Mouse (Mus musculus) spleen, postnatal 4 days (tissue): Measurements from ENCODE around the gene Lrrc9.

Experiments used
- DNase-seq, 2 experiments: peaks; one replicate each; pipeline ENCODE4 v3.0.0; 2022; ENCODE audit warnings: low spot score in 2 of 2

The Lrrc9 gene

DNA sequence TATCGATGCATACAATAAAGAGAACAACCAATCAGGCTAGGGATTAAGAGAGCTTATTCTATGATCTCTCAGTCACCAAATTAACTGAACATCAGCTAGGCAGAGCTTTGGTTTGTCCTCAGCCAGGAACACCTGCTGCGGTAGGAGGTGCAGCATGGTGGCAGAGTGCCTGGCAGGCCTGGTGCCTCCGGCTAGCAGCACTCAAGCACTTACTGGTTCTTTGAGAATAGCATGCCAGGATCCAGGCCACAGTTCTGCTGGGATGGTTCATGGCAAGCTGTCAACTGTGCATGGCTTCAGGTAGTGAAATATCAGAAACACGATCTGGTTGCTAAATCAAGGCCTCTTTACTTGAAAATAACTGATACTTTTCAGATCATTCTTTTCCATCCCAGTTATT is 26.1 kb downstream of the Lrrc9 start:
- DNase-seq = no peak

DNA sequence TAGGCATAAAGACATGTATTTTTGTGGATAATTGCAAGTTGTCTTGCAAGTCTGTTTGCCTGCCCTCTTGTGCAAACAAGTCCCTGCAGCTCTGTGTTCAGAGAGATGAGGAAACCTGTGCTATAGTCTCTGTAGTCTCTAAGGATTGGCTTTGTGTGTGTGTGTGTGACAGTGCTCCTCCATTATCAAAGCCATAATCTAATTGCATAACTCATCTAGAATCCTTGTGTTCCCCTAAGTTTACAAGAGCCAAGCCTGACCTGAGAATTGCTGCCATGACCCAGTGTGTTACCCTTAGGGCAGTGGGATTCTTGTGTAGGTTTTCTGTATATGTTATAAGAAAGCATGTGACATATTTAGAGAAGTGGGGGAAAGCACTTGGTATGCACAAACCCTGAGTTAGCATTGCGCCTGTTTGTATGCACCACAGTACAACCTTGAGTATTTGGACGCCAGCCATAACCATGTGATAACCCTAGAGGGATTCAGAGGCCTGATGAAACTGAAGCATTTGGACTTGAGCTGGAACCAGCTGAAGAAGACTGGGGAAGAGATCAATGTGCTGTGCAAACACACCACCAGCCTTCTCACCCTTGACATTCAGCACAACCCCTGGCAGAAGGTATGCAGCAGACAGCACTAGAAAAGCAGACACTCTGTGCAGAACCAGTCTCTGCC is 35.2 kb downstream of the Lrrc9 start:
- DNase-seq = no peak

GRCm38 (mm10) chr12:72482226-72482625 is 40.6 kb downstream of the Lrrc9 start:
- no peak for DNase-seq

GRCm38 (mm10) chr12:72484872-72485271 is 43.2 kb downstream of the Lrrc9 start:
- no peak for DNase-seq

DNA sequence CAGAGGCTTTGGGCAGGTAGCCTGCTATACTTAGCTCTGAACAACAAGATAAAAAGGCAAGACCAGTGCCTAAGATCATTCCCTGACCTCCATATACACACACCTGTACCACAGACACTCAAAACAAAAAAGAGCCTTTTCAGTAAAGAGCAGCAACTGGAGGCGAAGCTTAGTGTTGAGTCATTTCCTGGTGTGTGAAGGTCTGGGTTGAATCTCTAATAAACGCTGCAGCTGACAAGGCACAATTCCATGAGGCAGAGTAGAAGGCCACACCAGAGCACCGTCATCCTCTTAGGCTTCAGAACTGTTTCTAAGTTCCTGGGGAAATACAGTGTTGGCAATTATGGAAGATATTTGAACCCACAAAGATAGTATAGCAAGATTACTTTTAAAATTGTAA is 45.8 kb downstream of the Lrrc9 start:
- DNase-seq = no peak

DNA sequence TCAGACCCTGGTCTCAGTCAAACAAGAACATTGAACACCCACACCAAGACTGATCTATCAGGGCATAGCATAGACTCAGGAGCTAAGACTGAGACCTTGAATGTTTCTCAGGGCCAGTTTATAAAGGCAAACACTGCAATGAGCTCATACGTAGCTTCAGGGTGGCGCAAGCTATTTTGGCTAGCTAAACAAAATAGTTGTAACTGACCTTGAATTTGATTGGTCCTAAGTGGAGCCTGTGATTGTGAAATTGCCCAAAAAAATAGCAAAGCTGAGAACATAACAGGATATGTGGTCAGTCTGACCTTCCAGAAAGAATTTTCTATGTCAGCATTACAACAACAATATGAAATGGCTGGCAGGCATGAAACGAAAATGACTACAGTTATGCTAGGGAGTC is 48.3 kb downstream of the Lrrc9 start:
- no peak for DNase-seq

GRCm38 (mm10) chr12:72491063-72491719 is 49.5 kb downstream of the Lrrc9 start:
- DNase-seq = no peak

GRCm38 (mm10) chr12:72496866-72497600 is 55.4 kb downstream of the Lrrc9 start:
- no peak for DNase-seq

DNA sequence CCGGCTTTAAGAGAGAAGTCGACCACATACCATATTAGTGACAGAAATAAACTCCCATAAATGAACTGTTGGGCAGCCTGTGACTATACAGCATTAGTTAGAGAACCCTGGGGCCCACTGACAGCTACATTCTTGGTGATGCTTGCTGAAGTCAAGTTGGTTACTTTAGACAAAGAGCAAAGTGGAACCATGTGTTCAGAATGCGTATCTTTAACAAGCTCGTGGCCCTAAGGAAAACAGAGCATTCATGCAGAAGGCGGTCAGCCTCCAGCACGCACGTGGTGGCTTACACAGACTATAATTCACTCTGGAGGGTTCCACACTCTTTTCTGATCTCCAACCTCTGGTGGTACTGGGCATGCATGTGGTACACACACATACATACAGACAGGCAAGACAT is 67.9 kb downstream of the Lrrc9 start:
- no peak for DNase-seq

- no peak for DNase-seq
Observed at GRCm38 (mm10) chr12:72515446-72515845, 73.8 kb downstream of the Lrrc9 start.

- no peak for DNase-seq
Observed at GRCm38 (mm10) chr12:72518114-72518728, 76.6 kb downstream of the Lrrc9 start.

GRCm38 (mm10) chr12:72519352-72519751 is 77.7 kb downstream of the Lrrc9 start:
- no peak for DNase-seq

- DNase-seq = no peak
Observed at GRCm38 (mm10) chr12:72519855-72520254, 78.2 kb downstream of the Lrrc9 start.

DNA sequence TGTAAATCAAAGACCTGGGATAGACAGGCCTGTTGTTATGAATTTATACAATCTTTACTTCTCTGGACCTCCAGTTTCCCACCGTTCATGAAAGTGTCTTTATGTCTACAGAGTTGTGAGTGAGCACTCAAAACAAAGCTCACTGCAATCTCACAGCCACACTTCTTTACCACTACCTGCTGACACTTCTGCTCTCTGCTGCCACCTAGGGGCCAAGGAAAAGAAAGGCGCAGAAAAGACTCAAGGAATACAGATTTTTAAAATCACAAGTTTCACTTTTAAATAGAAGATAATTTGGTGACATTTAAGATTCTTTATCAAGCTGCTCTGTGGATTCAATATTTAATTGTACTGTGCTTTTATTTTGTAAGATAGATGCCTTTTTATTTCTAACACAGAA is 79.0 kb downstream of the Lrrc9 start:
- peak; percentile 38 to 85 for DNase-seq

GRCm38 (mm10) chr12:72525588-72525987 is 83.9 kb downstream of the Lrrc9 start:
- no peak for DNase-seq

DNA sequence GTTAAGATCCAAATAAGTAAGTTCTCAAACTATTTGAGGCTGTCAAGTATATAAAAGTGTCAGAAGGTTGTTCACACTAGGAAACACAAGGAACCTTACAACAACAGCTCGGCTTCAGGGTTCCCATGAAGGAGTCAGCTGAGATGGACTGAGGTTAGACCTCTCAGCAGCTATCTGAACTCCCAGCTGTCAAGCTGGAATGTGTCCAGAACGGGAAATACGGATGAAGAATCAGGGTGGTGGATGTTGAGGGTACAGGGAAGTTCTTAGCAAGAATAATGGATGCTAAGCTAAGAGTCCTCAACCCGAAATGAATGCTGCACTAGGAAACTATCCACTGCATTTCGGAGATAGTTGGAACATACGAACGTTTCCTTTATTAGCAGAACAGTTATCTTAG is 90.6 kb downstream of the Lrrc9 start:
- DNase-seq = no peak

GRCm38 (mm10) chr12:72533986-72534385 is 92.3 kb downstream of the Lrrc9 start:
- DNase-seq = no peak

GRCm38 (mm10) chr12:72535599-72535998 is 93.9 kb downstream of the Lrrc9 start:
- no peak for DNase-seq

GRCm38 (mm10) chr12:72536021-72536597 is 94.4 kb downstream of the Lrrc9 start, which contains the start of gene Pcnx4:
TSS of gene Pcnx4 (plus strand) at chr12:72536383.
- DNase-seq = peak; percentile 92 to 97

DNA sequence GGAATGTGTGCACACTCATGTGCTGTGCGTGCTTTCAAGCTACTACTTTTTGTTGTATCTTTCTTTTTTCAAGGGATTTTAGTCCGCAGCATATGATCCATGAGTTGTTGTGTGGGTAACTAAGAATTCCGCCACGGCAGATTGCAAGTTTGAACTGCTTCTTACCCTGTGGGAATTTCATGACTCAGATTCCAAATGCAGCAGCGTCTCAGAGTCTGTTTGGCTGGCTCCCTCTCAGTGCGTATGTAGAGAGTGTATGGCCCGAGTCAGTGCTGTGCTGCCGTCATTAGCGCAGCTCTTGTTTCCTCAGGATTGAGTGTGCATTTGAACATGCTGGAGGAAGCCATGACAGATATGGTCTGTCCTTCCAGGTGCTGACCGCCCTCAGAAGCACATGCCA is 96.9 kb downstream of the Lrrc9 start:
- DNase-seq = no peak

DNA sequence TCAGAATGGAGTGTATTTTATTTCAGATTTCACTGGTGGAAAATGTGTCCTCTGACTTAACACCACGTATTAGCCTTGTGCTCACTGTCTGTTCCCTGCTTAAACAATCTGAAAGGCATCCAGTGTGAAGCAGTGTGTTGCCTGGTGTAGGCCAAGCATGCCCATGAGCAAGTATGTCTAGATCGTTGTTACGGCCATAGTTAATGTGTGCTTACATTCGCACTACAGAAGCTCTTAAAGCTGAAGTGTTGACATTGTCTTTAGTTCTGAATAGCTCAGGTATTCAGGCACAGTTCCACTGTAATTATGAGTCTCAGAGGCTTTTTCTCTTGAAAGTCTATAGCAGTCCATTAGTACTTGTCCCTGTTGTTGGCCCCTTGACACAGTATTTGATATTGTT is 112.7 kb downstream of the Lrrc9 start:
- no peak for DNase-seq

GRCm38 (mm10) chr12:72564281-72564795 is 122.7 kb downstream of the Lrrc9 start:
- DNase-seq = no peak
